Mouse (Mus musculus) bone marrow macrophage, adult 2 months (primary cell): ENCODE measurements at regions not wholly inside any gene's neighbourhood (a gene's known extent, or its start where the extent isn't known, plus 50 kb on each side); places are given as distances from the start of the nearest gene placed in this dataset.

Source experiments
- H3K27ac ChIP-seq: 2 replicates; pipeline ENCODE4 v1.5.1; 2012; ENCODE audit warnings: low read depth, low read length; ENCODE audit not compliant: insufficient read depth
- H3K4me1 ChIP-seq: 2 replicates; pipeline ENCODE4 v1.6.1; 2012; ENCODE audit warnings: low read length; ENCODE audit not compliant: control insufficient read depth, insufficient read depth
- H3K4me3 ChIP-seq: 2 replicates; pipeline ENCODE4 v1.5.1; 2012; ENCODE audit warnings: mild to moderate bottlenecking, low read length, moderate library complexity; ENCODE audit not compliant: insufficient read depth
- CTCF ChIP-seq: IDR thresholded peaks from 2 replicates; pipeline ENCODE4 v1.5.1; 2012; ENCODE audit warnings: low read depth, mild to moderate bottlenecking, low read length, moderate library complexity
- POLR2A ChIP-seq: IDR thresholded peaks from 2 replicates; pipeline ENCODE4 v1.6.1; 2012; ENCODE audit warnings: mild to moderate bottlenecking, low read depth, low read length, borderline replicate concordance

DNA sequence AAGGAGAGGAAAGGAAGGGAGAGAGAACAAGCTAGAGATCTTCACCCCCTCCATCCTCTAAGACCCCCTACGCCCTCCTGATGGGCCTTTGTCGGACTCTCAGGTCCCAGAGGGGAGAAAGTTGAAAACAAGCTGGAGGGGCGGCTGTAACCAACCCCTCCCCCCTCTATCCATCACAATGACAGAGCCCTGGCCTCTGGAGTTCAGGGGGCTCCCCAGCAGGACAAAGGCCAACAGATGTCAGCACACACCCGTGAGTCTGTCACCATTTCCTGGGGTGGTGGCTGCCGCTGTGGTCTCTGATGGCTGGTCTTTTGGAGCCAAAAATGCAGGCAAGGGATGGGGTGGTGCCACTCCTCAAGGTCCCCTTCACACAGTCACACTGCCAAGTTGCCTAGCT, 52.9 kb upstream of the Tnrc6c start:
- TF ChIP-seq POLR2A (no peak), CTCF (no peak)
- Histone ChIP-seq H3K4me3 (no peak overlapping the region), H3K4me1 (no peaks in the 10 kb centered on the region), H3K27ac (no peak overlapping the region)

DNA sequence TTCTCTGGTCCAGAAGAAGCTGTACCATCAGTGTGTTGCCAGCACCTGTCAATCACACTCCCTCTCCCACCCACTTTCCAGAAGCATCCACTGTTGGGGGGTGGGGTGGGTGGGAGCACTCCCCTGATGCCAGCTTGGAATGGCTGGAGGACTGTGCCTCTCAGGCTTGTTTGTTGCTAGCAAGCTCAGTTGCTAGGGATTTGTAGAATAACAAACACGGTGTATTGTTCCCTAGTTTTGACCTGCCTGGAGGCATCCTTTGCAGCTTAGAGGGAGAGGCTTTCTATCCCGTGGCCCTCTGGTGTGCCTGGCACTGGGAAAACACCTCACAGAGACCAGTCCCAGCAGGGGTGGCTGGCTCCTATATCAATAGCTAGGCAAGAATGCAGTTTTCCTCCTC, 50.1 kb upstream of the Tnrc6c start:
- TF ChIP-seq CTCF (no peak), POLR2A (no peak)

More for the DNA sequence above, 50.1 kb upstream of the Tnrc6c start:
- no peak overlapping the region for H3K27ac ChIP-seq
- H3K4me1 ChIP-seq = no peaks in the 10 kb centered on the region
- H3K4me3 ChIP-seq = no peak overlapping the region
